ENCODE assay signal across 26 mouse cellular contexts in the genomic region with DNA sequence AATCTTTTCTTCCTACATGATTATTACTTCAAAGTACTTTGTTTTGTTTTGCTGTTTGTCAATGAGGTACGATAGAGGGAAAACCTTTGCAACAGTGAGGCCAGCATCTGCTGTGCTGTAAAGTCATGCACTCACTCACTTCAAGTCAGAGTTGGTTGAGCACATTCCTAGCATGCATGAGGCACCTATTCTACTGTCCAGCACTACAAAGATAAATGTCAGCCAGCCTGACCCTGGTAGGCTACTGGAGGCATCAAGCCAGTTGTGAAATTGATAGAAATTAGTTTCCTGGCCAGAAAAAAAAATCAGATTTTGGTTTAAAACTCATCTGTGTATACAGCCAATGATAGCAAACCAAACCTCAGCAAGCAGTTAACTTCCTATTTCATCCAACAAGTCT.
"Had no signal": no experiment of that assay in that cellular context is flagged by ENCODE, and none has a peak within 500 bp of the region (broad histone marks: within the 10 kb centered on the region; RNA-seq: fewer than 3 reads in every experiment).

No protein-coding gene starts in this region.

- H3K27ac ChIP-seq: heart, embryonic 15.5 days; hindbrain, embryonic 10.5 days; hindbrain, embryonic 12.5 days; hindbrain, embryonic 14.5 days; intestine, embryonic 15.5 days; kidney, postnatal 0 days; layer of hippocampus, adult 2 months; left cerebral cortex, adult 2 months; limb, embryonic 10.5 days; limb, embryonic 12.5 days; liver, embryonic 13.5 days; liver, embryonic 15.5 days had no signal

- ATAC-seq: hindbrain, embryonic 16.5 days; inflammation-experienced regulatory T-cells, adult 6 months; intestine, embryonic 15.5 days; intestine, postnatal 0 days had no signal

- DNase-seq: gastrocnemius, postnatal 14 days; heart, adult 18-20 months; heart, postnatal 14 days; heart, postnatal 4 days; kidney, adult 2 months; kidney, adult 9 months; kidney, postnatal 25 days; kidney, postnatal 4 days; liver; liver, embryonic 13.5 days had no signal

- H3K4me3 ChIP-seq: heart, embryonic 12.5 days; heart, embryonic 15.5 days; hindbrain, embryonic 10.5 days; hindbrain, embryonic 12.5 days; intestine, embryonic 15.5 days; layer of hippocampus, adult 2 months; left cerebral cortex, adult 2 months; limb, embryonic 10.5 days; limb, embryonic 12.5 days; liver, embryonic 13.5 days; liver, embryonic 15.5 days had no signal

- H3K9ac ChIP-seq: heart, embryonic 12.5 days; heart, embryonic 15.5 days; hindbrain, embryonic 12.5 days; hindbrain, embryonic 14.5 days; intestine, embryonic 15.5 days; limb, embryonic 12.5 days; liver, embryonic 13.5 days; liver, embryonic 15.5 days had no signal

- H3K9me3 ChIP-seq: heart, embryonic 12.5 days; heart, embryonic 15.5 days; hindbrain, embryonic 10.5 days; hindbrain, embryonic 12.5 days; intestine, embryonic 15.5 days; limb, embryonic 10.5 days; limb, embryonic 12.5 days; liver, embryonic 13.5 days; liver, embryonic 15.5 days had no signal

- H3K36me3 ChIP-seq: heart, embryonic 15.5 days; hindbrain, embryonic 12.5 days; intestine, embryonic 15.5 days; liver, embryonic 13.5 days; liver, embryonic 15.5 days had no signal

- H3K4me2 ChIP-seq: heart, embryonic 12.5 days; heart, embryonic 15.5 days; hindbrain, embryonic 12.5 days; hindbrain, embryonic 14.5 days; intestine, embryonic 15.5 days; limb, embryonic 12.5 days; liver, embryonic 11.5 days; liver, embryonic 13.5 days; liver, embryonic 15.5 days had no signal

- H3K27me3 ChIP-seq: heart, embryonic 12.5 days; heart, embryonic 15.5 days; hindbrain, embryonic 12.5 days; intestine, embryonic 15.5 days; limb, embryonic 12.5 days; liver, embryonic 13.5 days; liver, embryonic 15.5 days had no signal

- H3K4me1 ChIP-seq: hindbrain, embryonic 10.5 days; hindbrain, embryonic 12.5 days; intestine, embryonic 15.5 days; limb, embryonic 10.5 days; limb, embryonic 12.5 days had no signal
